Mouse (Mus musculus): ENCODE measurements at regions not wholly inside any gene's neighbourhood (a gene's known extent, or its start where the extent isn't known, plus 50 kb on each side); places are given as distances from the start of the nearest gene placed in this dataset.

- TF ChIP-seq EP300 (IDR thresholded peaks at IDR 0.05; ENCODE audit: low read depth): no peak
- no peak for TF ChIP-seq CTCF (IDR thresholded peaks at IDR 0.05; ENCODE audit: low read depth)
Observed at GRCm38 (mm10) chr2:115520413-115521139, 60.9 kb upstream of the BC052040 start.

All from heart, postnatal 0 days (tissue).